Mouse (Mus musculus) cortical plate, adult 2 months (tissue): ENCODE data around the gene Msh4.

ENCODE experiments used
- CTCF ChIP-seq: fragments of 200-500 bp; IDR thresholded peaks from 2 replicates; pipeline ENCODE4 v1.5.1; 2011; ENCODE audit warnings: mild to moderate bottlenecking, control low read depth, low read length; ENCODE audit not compliant: insufficient read depth; ENCODE audit errors: extremely low read depth
- POLR2A ChIP-seq: fragments of 200-500 bp; IDR thresholded peaks from 2 replicates; pipeline ENCODE4 v1.6.1; 2011; ENCODE audit warnings: mild to moderate bottlenecking, low read length, control low read depth; ENCODE audit not compliant: insufficient read depth; ENCODE audit errors: extremely low read depth

- TF ChIP-seq CTCF, result no peak
- no peak for TF ChIP-seq POLR2A
These were observed at the start of gene Msh4 for GRCm38 (mm10) chr3:153906136-153906871.
